Mouse (Mus musculus) intestine, embryonic 16.5 days (tissue): ENCODE measurements around the gene Trpd52l3. TPM values are rescaled to one million over a fixed set of nuclear protein-coding genes. Genes with fewer than 3 reads are reported as not detected.

Experiments used
- ATAC-seq: fragments of 200-750 bp; cut with Nextera tagmentation; 2 replicates; pipeline ENCODE4 v1.8.0; 2017; ENCODE audit warnings: moderate TSS enrichment, moderate library complexity
- H3K27ac ChIP-seq: fragments of 300-500 bp; sonication (generic); 2 replicates; pipeline ENCODE4 v1.5.1; 2014; ENCODE audit warnings: mild to moderate bottlenecking, low read length
- H3K27me3 ChIP-seq: fragments of 300-500 bp; sonication (generic); replicated peaks from 2 replicates; pipeline ENCODE4 v1.6.1; 2014; ENCODE audit warnings: low read length, control low read depth, mixed read lengths; ENCODE audit not compliant: control insufficient read depth, insufficient read depth
- H3K36me3 ChIP-seq: fragments of 300-500 bp; sonication (generic); 2 replicates; pipeline ENCODE4 v1.6.1; 2014; ENCODE audit warnings: low read length, control low read depth; ENCODE audit not compliant: control insufficient read depth, insufficient read depth
- H3K4me1 ChIP-seq: fragments of 300-500 bp; sonication (generic); 2 replicates; pipeline ENCODE4 v1.6.1; 2014; ENCODE audit warnings: low read length, control low read depth, mixed read lengths; ENCODE audit not compliant: control insufficient read depth, insufficient read depth
- H3K4me2 ChIP-seq: fragments of 300-500 bp; sonication (generic); 2 replicates; pipeline ENCODE4 v1.6.1; 2014; ENCODE audit warnings: low read depth, low read length, control low read depth
- H3K4me3 ChIP-seq: fragments of 300-500 bp; sonication (generic); 2 replicates; pipeline ENCODE4 v1.5.1; 2014; ENCODE audit warnings: mild to moderate bottlenecking, low read length
- H3K9ac ChIP-seq: fragments of 300-500 bp; sonication (generic); 2 replicates; pipeline ENCODE4 v1.6.1; 2014; ENCODE audit warnings: low read depth, low read length
- H3K9me3 ChIP-seq: fragments of 300-500 bp; sonication (generic); 2 replicates; pipeline ENCODE4 v1.6.1; 2016; ENCODE audit warnings: low read length, control low read depth; ENCODE audit not compliant: control insufficient read depth
- WGBS: fragments of 180-500 bp; shearing (Covaris S2); extraction: QIAGEN DNeasy Blood & Tissue Kit; methylation state at CpG from one replicate; pipeline ENCODE4 v1.1.7; 2014; 5-methylcytosine and 5-hydroxymethylcytosine counted together
- polyA plus RNA-seq: library from polyadenylated mRNA; unstranded; fragments of >200 nt; fragmentation: Nextera tagmentation; extraction: Ambion mirVana; gene quantifications from 2 replicates; pipeline ENCODE4 v1.2.1, GENCODE M21; 2015

The Trpd52l3 gene
- polyA plus RNA-seq, 1 experiment from 2014 or later, result not detected

GRCm38 (mm10) chr19:30044630-30045029 lies 41.0 kb downstream of the Trpd52l3 start:
- WGBS, result 95% methylated on average over 1 of the region's 1 CpGs
- no peak overlapping the region for H3K9ac ChIP-seq
- H3K4me2 ChIP-seq, result no peak overlapping the region
- ATAC-seq, result no peak
- no peaks in the 10 kb centered on the region for H3K4me1 ChIP-seq
- H3K4me3 ChIP-seq, result no peak overlapping the region
- H3K9me3 ChIP-seq, result no peaks in the 10 kb centered on the region
- no peaks in the 10 kb centered on the region for H3K27me3 ChIP-seq
- H3K27ac ChIP-seq, result no peak overlapping the region
- peaks cover 9% of the 10 kb centered on the region; the same call in 1 of the 2 replicates for H3K36me3 ChIP-seq

- WGBS, result 75% methylated on average over 1 of the region's 1 CpGs
- Histone ChIP-seq H3K9me3 (no peaks in the 10 kb centered on the region), H3K4me1 (no peaks in the 10 kb centered on the region), H3K27ac (no peak overlapping the region), H3K36me3 (peaks cover 9% of the 10 kb centered on the region; the same call in 1 of the 2 replicates), H3K4me3 (no peak overlapping the region), H3K4me2 (no peak overlapping the region), H3K9ac (no peak overlapping the region), H3K27me3 (no peaks in the 10 kb centered on the region)
- ATAC-seq, result no peak
These were observed 42.3 kb downstream of the Trpd52l3 start for GRCm38 (mm10) chr19:30045857-30046256.

DNA sequence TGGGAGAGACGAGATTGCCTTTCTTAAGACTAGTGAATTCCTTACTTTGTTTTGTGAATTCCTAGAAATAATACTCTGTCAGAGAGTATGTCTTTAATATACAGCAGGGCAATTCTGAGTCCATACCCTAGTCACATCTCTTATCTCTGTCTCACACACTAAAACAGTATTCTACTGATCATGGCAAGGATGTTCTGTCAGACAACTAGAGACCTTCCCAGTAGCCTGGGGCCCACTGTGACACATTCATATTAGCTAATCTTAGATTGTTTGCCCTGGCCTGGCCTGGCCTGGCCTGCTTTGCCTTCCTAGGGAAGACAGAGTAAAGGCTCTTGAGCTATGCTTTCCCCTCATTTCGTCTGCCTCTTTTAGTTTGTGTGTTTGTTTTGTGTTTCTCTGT lies 47.0 kb downstream of the Trpd52l3 start:
- no peak overlapping the region for H3K4me2 ChIP-seq
- H3K9me3 ChIP-seq, result no peaks in the 10 kb centered on the region
- 91% methylated on average over 2 of the region's 2 CpGs for WGBS
- no peak overlapping the region for H3K27ac ChIP-seq
- H3K4me3 ChIP-seq, result no peak overlapping the region
- no peak for ATAC-seq
- H3K27me3 ChIP-seq, result no peaks in the 10 kb centered on the region
- H3K9ac ChIP-seq, result no peak overlapping the region
- H3K4me1 ChIP-seq, result no peaks in the 10 kb centered on the region
- H3K36me3 ChIP-seq, result peaks cover 7% of the 10 kb centered on the region; the same call in 1 of the 2 replicates

DNA sequence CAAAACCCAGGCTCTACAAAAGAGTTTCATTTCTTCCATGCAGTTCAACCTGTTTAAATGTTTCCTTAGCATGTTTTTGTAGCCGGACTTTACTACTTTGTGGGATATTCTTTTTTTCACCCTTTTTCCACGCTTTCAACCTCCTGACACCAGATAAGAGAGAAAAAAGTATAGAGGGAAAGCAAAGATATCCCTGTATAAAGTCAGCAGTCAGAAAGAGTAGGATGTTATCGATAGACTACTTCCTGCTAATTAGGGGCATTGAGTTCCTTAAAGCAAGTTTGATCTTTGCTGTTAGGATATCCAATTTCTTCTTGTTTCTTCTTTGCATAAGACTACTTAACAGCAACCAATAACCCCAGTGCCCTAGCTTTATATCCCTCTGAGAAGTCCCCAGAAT lies 47.9 kb downstream of the Trpd52l3 start:
- WGBS, result 94% methylated on average over 3 of the region's 3 CpGs
- Histone ChIP-seq H3K9ac (no peak overlapping the region), H3K27me3 (no peaks in the 10 kb centered on the region), H3K27ac (no peak overlapping the region), H3K9me3 (no peaks in the 10 kb centered on the region), H3K4me2 (no peak overlapping the region), H3K36me3 (0 out of 2 replicates have a peak, but pooled peaks cover 2% of the 10 kb centered on the region), H3K4me1 (no peaks in the 10 kb centered on the region), H3K4me3 (no peak overlapping the region)
- no peak for ATAC-seq

GRCm38 (mm10) chr19:30054218-30054617 lies 50.6 kb downstream of the Trpd52l3 start:
- no peaks in the 10 kb centered on the region for H3K36me3 ChIP-seq
- 92% methylated on average over 2 of the region's 2 CpGs for WGBS
- no peak for ATAC-seq
- H3K27ac ChIP-seq, result no peak overlapping the region
- no peaks in the 10 kb centered on the region for H3K4me1 ChIP-seq
- no peak overlapping the region for H3K4me2 ChIP-seq
- H3K9me3 ChIP-seq, result no peaks in the 10 kb centered on the region
- no peak overlapping the region for H3K4me3 ChIP-seq
- H3K27me3 ChIP-seq, result no peaks in the 10 kb centered on the region
- no peak overlapping the region for H3K9ac ChIP-seq

Other genes with a start within 250 kb of the Trpd52l3 start
- gene 9930021J03Rik, start 197.8 kb upstream of the Trpd52l3 start, polyA plus RNA-seq, result 2.4 and 2.7 TPM in 2 replicates
- gene Ranbp6, start 190.8 kb upstream of the Trpd52l3 start, polyA plus RNA-seq, result 9.9 and 10.7 TPM in 2 replicates
- 15.9 and 17.4 TPM in 2 replicates for gene Il33, start 78.7 kb upstream of the Trpd52l3 start, polyA plus RNA-seq
- 39.4 and 43.2 TPM in 2 replicates for gene Uhrf2, start 26.7 kb downstream of the Trpd52l3 start, polyA plus RNA-seq
- gene Gldc, start 171.6 kb downstream of the Trpd52l3 start, polyA plus RNA-seq, result 0.75 and 1.3 TPM in 2 replicates
- gene Mbl2, start 229.2 kb downstream of the Trpd52l3 start, polyA plus RNA-seq, result 0.12 and 0.16 TPM in 2 replicates